Mouse (Mus musculus): ENCODE data around the gene Ptprcap. TPM values are rescaled to one million over a fixed set of nuclear protein-coding genes. Genes with fewer than 3 reads are reported as not detected.
"Not testable (repeated sequence)": the region's sequence is repeated elsewhere in the genome, so short reads cannot be mapped to it uniquely, and the experiment has no call there.

Gene Ptprcap
- total RNA-seq, 2 experiments from 2014 or later = 63.6 to 104 TPM

DNA sequence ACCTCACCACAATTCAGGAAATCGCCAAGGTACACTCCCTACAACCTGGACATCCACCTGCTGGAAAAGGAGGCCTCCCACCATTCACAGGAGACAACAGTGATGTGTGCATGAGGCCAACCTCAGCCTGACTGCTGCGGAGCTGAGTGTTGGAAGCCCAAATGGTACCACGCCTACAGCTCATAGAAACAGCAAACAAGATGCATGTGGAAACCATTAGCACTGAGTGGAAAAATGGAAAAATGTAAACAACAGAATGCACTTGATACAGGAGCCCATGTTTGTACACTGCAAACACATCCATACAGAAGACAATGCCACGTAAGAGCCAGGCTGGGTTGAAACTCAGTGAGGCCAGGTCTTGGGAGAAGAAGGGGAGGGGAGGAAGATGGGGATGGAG, 29.0 kb upstream of the Ptprcap start:
- no peak for ATAC-seq (replicated peaks; ENCODE audit: low FRiP score, low TSS enrichment, poor library complexity, severe bottlenecking)

DNA sequence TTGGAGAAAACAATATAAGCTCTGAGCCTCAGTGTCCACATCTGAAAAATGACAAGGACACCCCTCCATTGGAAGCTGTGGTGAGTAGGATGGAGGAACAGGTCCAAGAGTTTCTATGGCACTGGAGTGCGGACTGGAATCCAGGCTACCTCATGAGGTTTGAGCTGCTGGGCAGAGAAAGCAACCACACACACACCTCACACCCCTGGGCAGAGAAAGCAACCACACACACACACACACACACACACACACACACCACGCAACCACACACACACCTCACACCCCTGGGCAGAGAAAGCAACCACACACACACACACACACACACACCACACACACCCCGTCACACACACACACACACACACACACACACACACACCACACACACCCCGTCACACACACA, 28.1 kb upstream of the Ptprcap start:
- not testable (repeated sequence) for ATAC-seq (replicated peaks; ENCODE audit: low FRiP score, low TSS enrichment, poor library complexity, severe bottlenecking)

DNA sequence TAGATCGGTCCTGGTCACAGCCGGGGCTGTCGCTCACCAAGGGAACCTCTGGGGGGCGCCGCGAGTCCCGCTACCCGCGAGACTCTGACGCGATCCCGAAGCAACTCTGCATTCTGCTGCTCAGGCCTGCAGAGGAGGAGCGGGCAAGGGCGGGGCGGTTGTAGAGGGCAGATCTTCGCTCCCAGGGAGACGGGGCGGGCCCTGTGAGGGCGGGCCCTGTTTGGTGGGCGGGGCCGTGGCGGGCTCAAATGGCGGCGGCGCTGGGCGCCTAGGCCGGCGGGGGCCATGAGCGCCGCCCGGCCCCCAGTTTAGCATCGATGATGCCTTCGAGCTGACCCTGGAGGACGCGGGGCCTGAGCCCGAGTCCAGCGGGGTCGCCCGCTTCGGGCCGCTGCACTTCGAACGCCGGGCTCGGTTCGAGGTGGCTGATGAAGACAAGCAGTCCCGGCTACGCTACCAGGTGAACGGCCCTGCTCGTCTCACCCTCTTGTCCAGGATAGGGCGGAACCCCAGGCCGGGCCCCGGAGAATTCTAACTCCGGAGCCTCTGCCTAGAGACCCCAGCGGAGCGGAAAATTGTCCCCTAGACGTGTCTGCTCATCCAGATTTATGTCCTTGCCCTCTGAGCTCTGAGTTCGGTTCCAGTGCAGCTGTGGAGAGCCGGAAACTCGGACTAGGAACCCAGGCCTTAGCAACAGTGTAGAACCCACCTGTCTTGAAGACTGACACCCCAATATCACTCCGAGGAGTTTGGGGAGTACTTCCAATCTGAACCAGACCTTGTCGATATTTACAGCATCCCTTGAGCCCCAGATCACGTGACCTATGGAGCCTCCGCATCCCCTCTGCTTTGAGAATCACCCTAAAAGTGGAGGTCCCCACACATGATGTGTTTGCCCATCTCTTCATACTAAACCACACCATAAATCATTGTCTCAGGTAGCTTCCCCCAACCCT, 27.4 kb upstream of the Ptprcap start, which contains the start of gene Aip:
Gene Aip (minus strand): TSS at position 118 of the 956 bp plus-strand sequence.
- ATAC-seq (replicated peaks; ENCODE audit: low FRiP score, low TSS enrichment, poor library complexity, severe bottlenecking) = peak; percentile 85

DNA sequence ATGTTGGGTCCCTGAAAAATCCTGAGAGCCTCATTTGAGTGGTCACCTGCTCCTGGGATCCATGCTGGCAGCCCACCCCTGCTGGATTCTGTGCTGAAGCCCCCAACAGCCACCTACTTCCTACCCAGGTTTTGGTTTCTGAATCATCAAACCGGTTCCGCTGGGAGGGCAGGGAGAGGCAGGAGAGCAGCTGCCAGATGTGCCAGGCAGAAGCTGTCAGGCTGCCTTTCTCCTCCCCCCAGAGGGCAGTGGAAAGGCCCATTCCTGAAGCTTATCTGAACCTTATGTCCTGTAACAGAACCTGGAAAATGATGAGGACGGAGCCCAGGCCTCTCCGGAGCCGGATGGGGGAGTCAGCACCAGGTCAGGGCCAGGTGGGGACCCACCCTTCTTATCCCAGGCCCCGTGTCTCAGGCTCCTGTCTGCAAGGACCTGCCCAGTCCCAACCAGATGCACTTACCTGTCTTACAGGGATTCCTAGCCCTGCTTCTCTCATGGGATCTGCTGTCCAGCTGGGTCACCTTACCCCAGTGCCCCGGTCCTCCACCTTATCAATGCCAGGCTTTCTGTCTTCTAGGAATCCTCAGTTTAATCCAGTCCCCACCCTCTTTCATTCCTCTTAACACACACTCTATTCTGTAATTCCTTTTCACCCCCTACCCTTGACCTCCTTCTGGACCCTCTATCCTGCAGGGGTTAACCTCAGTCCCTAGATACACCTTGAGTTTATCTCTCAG, 26.5 kb upstream of the Ptprcap start:
- ATAC-seq (replicated peaks; ENCODE audit: low FRiP score, low TSS enrichment, poor library complexity, severe bottlenecking) = no peak

DNA sequence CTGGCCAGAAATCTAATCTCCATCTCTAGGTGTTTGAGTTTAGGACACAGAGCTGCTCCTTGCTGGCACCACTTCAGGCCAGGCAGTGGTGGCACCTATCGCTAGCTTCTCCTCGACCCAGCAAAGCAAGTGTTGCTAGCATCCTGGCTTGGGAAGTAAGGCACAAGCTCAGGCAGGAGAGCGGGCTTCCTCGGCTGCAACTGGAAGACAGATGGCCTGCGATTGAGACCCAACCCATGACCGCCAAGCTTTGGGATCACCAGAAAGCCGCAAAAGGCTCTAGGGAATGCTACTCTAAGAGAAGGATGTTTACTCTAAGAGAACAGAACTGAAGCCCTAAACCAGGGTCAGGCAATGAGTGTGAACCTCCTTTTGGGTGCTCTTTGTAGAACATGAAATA, 23.9 kb upstream of the Ptprcap start:
- no peak for ATAC-seq (replicated peaks; ENCODE audit: low FRiP score, low TSS enrichment, poor library complexity, severe bottlenecking)

DNA sequence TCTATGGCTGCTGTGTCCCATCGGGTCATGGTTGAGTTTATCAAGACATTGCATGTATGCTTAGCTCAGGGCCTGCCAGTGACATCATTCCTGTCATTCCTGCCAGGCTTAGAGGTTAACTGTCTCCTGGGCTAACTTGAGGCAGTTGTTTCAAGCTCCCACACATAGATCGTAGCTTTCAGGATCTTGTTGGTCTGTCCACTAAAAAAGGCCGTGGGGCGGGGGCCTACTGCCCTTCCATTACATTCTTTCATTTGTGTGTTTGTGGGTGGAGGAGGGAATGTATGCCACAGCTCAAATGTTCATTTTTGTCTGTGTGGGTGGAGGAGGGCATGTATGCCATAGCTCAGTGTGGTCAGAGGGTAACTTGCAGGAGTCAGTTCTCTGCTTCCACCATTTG, 23.3 kb upstream of the Ptprcap start:
- ATAC-seq (replicated peaks; ENCODE audit: low FRiP score, low TSS enrichment, poor library complexity, severe bottlenecking) = no peak

DNA sequence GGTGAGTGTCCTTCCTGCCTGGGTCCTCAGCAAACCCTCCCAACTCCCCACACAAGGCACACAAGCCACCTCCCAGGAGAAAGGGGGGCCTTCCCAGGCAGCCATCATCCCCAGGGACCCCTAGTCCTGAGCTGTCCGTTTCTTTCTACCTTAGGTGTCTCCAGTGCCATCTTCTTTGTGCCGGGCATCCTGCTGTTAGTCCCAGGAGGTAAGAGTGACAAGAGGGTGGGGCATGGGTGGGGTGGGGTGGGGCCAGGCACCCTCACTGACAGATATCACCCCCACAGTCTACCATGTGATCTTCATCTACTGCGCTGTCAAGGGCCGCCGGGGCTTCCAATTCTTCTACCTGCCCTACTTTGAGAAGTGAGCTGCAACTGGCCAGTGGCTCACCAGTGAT, 22.3 kb upstream of the Ptprcap start:
- ATAC-seq (replicated peaks; ENCODE audit: low FRiP score, low TSS enrichment, poor library complexity, severe bottlenecking) = peak; percentile 50

DNA sequence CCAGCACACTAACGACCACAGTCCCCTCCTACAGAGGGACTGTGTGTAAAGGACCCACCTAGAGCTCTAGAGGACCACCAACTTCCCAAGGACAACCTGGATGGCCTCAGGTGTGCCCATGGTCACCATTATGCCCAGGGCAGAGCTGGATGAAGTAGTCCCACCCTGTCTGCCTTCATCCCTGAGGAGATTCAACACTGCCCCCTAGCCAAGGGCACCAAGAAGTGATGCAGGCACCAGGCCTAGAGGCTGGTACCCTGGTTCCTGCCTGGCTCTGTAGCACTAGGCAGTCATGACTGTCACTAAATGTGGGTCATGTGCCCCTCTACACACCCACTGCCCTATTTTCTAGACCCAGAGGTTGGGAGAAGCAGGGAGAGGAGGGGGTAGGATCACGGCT, 21.6 kb upstream of the Ptprcap start:
- ATAC-seq (replicated peaks; ENCODE audit: low FRiP score, low TSS enrichment, poor library complexity, severe bottlenecking) = 0 out of 2 replicates have a peak, but pooled peaks have one; percentile 37

DNA sequence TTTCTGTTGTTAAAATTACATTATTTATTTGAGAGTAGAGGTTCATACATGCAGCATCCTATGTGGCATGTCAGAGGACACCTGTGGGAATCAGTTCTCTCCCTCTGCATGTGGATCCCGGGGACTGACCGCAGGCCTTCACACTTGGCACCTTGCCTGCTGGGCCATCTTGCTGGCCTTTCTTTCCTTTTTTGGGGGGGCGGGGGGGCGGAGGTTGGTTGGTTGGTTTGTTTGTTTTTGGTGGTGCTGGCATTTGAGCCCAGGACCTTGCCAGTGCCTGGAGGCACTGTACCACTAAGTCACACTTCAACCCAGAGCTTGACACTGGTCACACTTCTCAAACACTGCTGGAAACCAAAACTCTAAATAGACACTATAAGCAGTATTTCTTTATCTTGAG, 19.1 kb upstream of the Ptprcap start:
- ATAC-seq (replicated peaks; ENCODE audit: low FRiP score, low TSS enrichment, poor library complexity, severe bottlenecking) = no peak

DNA sequence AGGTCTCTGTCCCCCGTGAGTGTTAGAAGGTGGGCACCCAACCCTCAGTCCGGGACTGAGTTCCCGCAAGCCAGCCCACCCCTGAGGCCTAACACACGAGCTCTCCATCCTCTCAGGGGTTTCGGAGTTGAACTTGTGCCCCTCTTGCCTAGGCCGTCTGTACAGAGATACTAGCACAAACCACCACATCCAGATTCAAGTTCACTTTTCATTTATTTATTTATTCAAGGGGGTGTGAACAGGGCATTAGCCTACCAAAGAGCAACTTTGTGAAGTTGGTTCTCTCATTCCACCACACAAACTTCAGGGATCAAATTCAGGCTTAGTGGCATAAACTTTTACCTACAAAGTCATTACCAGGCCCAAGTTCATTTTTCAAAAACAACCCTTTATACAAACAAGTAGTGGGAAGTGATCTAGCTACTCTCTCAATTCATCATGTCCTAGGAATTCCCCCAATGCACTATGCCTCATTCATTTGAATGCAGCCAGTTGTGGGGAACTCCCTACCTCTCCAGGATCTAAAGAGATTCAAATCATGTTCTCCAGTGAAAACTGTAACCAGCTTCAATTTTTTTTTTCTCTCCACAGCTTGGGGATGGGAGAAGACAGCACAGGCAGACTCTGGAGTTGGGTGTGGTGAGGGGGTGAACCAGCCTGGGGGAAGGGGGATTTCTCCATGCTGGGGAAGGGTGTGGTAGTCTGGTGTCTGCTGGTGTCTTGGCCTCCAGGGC, 18.0 kb upstream of the Ptprcap start:
- not testable (repeated sequence) for ATAC-seq (replicated peaks; ENCODE audit: low FRiP score, low TSS enrichment, poor library complexity, severe bottlenecking)

DNA sequence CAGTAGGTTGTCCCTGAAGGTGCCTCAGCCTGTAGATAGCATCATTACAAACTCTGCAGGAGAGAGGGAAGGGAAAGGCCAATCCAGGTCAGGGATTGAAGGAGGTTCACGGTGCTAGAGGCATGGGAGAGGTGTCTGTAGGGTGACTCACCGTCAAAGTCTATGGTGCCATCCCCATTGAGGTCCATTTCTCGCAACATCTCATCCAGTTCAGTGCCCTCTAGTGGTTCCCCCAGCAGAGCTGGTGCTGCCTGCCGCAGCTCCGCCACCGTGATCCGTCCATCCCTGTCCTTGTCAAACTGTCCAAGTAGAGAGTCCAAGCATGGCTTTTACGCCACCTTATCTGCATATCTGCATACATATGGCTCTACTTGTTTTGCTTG, 17.4 kb upstream of the Ptprcap start:
- ATAC-seq (replicated peaks; ENCODE audit: low FRiP score, low TSS enrichment, poor library complexity, severe bottlenecking) = peak; percentile 74; the same call in 1 of the 2 replicates

DNA sequence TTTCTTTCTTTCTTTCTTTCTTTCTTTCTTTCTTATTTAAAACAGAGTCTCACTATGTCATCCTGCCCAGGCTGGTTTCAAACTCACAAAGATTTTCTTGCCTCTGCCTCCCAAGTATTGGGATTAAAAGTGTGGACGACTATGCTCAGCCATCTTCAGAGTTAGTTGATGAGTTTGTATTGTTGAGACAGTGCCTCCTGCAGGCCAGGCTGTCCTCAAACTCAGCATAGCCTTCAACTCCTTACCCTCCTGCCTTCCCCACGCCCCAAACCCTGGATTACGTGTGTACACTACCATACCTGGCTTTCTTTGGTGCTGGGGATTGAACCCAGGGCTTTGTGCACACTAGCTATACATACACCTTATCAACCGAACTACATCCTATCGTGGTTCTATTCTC, 16.9 kb upstream of the Ptprcap start:
- peak; percentile 65; the same call in 1 of the 2 replicates for ATAC-seq (replicated peaks; ENCODE audit: low FRiP score, low TSS enrichment, poor library complexity, severe bottlenecking)

DNA sequence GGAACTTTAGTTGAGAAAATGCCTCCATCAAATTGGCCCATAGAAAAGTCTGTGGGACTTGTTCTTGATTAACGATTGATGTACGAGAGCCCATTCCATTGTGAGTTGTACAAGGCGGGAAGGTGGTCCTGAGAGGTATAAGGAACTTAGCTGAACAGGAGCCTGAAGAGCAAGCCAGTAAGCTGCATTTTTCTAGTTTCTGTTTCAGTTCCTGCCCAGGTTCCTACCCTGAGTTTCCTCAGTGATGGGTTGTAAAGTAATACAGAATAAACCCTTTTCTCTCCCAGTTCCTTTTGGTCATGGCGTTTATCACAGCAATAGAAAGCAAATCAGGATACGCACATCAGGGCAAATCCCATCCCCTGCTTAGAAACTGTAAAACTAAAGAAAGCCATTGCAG, 15.5 kb upstream of the Ptprcap start:
- ATAC-seq (replicated peaks; ENCODE audit: low FRiP score, low TSS enrichment, poor library complexity, severe bottlenecking) = no peak

DNA sequence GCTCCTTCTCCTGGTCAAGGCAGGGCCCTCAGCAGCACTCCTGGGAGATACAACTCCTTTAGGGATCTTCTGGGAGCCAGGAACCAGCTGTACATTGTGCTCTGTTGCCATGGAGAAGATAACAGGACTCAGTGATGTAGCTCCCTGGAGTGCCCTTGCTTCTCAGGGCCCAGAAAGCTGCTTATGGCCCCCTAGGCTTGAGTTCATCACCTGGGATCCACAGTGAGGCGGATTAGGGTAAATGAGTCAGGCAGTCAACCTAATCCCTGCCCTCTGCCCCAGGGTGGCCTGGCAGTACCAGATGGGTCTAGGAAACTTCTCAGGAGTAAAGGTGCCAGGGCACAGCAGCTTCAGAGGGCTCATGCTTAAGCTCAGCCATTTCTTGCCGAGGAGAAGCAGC, 14.0 kb upstream of the Ptprcap start, which contains the start of gene Gpr152:
Gene Gpr152 (plus strand): TSS at position 342 of the 400 bp plus-strand sequence.
- no peak for ATAC-seq (replicated peaks; ENCODE audit: low FRiP score, low TSS enrichment, poor library complexity, severe bottlenecking)

DNA sequence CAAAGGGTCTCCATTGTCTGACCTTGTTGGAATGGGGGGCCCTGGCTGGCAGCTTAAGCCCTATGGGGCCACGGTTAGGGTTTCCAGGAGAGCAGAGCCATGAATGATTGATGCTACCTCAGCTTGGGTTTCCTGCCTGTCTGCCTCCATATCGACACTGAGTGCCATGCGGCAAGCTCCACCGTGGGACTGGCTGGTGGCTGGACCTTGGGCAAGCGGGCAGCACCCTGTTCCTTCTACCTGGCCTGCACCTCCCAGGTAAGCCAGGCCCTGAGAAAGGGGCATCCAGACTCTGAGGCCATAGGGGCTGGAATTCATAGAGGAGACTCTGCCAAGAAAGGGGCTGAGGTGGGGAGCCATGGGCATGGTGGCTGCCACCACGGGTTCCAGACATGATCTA, 13.3 kb upstream of the Ptprcap start:
- ATAC-seq (replicated peaks; ENCODE audit: low FRiP score, low TSS enrichment, poor library complexity, severe bottlenecking) = no peak

DNA sequence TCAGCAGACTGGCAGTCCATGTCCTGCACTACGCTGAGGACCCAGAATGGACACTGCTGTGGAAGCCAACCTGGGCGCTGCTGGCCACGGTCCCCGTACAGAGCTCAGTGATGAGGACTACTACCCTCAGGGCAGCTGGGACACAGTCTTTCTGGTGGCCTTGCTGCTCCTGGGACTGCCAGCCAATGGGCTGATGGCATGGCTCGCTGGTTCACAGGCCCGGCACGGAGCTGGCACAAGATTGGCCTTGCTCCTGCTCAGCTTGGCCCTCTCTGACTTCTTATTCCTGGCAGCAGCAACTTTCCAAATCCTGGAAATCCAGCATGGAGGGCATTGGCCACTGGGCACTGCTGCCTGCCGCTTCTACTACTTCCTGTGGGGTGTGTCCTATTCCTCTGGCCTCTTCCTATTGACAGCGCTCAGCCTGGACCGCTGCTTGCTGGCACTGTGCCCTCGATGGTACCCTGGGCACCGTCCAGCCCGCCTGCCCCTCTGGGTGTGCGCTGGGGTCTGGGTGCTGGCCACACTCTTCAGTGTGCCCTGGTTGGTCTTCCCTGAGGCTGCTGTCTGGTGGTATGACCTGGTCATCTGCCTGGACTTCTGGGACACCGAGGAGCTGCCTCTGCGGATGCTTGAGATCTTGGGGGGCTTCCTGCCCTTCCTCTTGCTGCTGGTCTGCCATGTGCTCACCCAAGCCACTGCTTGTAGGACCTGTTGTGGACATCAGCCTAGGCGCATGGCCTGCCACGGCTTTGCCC, 10.8 kb upstream of the Ptprcap start:
- 0 out of 2 replicates have a peak, but pooled peaks have one; percentile 6 for ATAC-seq (replicated peaks; ENCODE audit: low FRiP score, low TSS enrichment, poor library complexity, severe bottlenecking)

DNA sequence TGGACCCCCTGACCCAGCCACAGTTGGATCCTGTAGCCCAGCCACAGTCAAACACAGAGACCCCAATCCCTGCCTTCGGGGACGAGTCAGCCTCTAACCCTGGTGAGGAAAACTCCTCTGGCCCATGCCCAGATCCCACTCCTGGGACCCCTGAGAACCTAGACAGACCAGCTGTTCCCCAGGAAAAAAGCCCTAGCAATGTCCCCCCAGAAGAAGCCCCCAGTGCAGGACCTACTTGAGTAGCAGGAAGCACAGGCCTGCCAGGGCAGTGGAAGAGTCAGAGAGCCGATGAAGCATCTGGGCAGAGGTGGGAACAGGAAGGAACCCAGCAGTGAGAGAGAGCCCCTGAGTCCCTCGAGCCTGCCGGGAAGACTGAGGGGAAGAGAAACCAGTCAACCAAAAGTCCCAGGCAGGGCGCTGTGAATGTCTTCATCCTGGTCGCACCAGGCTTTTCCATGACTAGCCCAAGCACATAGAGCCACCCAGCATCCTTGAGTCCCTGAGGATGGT, 9.6 kb upstream of the Ptprcap start, which contains the start of gene Cabp4:
Gene Cabp4 (minus strand): TSS at position 275 of the 510 bp plus-strand sequence.
- ATAC-seq (replicated peaks; ENCODE audit: low FRiP score, low TSS enrichment, poor library complexity, severe bottlenecking) = no peak

DNA sequence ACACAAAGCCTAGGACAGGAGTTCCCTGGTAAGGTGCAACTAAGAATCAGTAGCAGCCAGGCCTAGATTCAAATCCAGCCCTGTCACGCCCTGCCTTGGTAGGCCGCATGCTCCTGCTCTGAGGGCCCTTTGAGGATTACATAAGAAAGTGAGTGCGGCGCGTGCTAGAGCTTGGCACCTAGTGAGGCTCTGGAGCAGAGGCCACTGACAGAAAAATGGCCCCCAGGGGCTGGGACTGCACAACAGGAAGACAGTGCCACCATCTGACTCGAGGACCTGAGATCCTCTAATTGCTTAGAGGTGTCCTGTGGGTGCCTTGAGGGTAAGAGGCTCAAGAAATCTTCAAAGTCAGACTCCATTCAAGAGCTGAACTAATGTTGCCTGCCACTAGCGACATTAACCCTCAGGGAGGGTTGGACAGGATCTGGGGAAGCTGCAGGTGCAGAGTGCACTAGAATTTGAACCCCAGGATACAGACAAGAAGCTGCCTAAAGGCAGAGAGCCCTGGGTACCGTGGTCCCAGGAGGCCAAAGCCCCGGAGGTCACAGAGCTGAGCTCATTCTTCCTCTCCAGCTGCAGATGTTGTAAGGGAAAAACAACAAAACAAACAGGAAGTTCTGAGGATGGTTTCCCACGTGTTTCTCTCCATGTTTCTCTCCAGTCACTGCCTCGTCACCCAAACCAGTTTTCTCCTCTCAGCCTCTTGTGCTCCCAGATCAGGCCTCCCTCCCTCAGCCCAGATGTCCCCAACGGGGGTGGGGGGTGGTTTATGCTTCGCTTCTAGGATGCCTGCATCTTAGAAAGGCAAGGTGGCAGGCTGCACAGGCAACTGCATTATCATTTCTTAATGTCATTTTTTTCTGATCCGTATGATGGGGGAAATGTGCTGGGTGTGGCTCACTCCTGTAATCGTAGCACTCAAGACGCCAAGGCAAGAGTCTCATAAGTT, 8.6 kb upstream of the Ptprcap start:
- no peak for ATAC-seq (replicated peaks; ENCODE audit: low FRiP score, low TSS enrichment, poor library complexity, severe bottlenecking)

All from megakaryocyte-erythroid progenitor cell, adult 5-6 weeks (primary cell).